Mouse (Mus musculus) ovary, adult 18-20 months (tissue): ENCODE measurements around the gene Grik2.
"Not testable (repeated sequence)": the region's sequence is repeated elsewhere in the genome, so short reads cannot be mapped to it uniquely, and the experiment has no call there.

ENCODE experiments used
- DNase-seq: peaks from one replicate; pipeline ENCODE4 v3.0.0; 2022; ENCODE audit warnings: low spot score, mixed read lengths

Grik2 gene

DNA sequence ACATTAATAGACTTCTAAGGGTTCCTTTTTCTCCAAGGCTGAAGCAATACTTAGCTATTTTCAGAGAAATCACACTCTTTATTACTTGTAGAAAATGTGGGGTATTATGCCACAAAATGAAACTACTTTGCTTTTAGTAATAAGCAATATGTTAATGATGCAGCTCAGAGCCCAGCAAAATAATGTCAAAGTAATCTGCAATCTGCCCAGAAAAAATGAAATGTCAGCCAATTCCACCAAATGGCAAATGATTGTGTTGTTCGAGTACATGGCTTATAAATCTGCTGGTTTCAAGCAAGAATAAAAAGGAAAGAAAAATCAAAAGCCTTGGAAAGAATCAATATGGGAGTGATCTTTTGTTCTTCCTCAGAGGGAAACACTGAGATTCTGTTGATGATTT, 136.2 kb downstream of the Grik2 start:
- no peak for DNase-seq

DNA sequence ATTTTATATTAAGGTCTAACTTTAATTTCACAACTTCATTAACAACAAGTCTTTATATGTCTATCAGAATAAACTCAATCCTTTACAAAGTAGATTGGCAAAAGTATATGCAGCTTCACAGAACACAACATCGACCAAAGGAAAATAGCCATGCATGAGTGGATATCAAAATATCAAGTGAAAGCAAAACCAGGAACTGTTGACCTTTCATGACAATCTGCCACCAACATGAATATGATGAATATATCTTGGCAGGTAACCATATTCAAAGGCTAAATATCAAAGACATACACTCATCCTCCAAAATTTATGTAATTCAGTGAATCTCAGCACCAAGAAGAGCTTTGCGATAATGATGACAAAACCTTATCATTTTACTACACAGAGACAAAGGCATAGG, 141.4 kb downstream of the Grik2 start:
- DNase-seq, result no peak

- no peak for DNase-seq
Observed at GRCm38 (mm10) chr10:49639901-49640300, 148.7 kb downstream of the Grik2 start.

- DNase-seq, result no peak
Observed at GRCm38 (mm10) chr10:49623951-49624350, 164.6 kb downstream of the Grik2 start.

DNA sequence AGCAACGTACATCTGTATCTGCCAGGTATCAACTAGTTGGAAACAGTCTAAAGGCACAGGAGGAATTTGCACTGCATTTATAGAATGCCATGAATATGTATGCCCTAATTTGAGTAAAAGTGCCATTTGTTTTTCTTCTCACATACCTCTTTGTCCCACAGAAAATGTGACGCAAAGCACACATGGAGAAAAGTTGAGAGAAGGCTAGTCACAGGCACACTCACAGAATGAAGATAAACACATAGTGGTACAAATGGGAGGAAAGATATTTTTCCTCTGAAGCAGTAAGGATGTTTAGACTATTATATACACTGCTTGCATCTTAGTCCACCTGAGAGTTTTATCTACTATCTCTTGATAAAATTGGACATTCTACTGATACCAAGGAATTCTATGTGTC, 190.9 kb downstream of the Grik2 start:
- DNase-seq, result no peak

DNA sequence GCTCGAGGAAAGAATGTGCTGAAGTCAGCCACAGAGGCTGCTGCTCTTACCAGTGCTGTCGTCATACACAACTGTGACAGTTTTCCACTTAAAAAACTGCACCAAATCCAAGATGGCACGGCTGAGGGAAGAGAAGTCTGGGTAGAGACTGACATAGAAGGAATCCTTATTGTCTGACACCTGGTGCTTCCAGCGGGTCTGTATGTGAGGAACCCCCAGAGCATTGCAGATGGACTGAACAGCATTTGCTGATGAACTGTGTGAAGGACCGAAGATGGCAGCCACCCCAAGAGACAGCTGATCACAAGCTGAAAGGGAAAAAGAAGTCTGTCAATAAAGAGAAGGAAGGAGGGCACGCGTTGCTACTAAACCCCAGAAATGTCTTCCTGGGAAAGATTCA, 215.1 kb downstream of the Grik2 start:
- DNase-seq, result no peak

DNA sequence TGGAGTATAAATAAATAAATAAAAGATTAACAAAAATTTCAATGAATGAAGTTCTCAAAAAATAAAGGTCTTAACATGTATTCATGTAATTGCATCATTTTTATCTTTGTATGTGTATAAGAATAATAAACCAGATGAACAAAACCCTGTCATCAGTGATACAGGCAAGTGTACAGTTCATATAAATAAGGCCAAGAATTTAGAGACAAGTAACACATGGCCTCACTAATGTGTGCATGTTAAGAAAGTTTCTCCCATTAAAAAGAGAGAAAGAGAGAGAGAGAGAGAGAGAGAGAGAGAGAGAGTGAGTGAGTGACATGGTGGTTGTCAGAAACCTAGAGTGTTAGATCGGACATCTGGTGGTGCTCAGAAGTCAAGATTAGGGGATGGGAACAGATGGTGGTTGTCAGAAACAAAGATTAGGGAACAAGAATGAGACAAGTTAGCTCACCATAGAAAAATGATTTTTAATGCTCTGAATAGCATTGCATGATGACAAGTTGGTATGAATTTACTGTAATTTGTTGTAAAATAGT, 228.6 kb downstream of the Grik2 start:
- DNase-seq, result no peak

GRCm38 (mm10) chr10:49542249-49542648, 246.3 kb downstream of the Grik2 start:
- DNase-seq, result no peak

- DNase-seq, result no peak
Observed at GRCm38 (mm10) chr10:49519752-49520151, 268.8 kb downstream of the Grik2 start.

DNA sequence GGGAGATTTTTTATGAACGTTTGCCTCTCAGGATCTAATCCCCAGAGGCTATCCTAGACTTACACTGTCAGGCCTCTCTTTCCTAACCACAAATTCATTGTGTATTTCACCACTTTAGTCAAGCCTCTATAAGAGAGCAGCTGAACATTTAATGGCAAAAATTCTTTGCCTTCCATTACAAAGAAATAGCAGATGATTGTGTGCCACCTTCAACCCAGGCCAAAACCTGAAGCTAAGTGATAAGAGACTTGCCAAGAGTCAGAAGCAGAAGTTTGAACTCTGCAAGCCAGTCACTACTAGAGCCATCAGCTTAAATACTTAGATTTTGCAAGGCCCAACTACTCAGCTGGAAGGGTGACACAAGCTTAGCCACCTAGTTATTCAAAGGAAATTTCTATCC, 287.9 kb downstream of the Grik2 start:
- DNase-seq, result no peak

DNA sequence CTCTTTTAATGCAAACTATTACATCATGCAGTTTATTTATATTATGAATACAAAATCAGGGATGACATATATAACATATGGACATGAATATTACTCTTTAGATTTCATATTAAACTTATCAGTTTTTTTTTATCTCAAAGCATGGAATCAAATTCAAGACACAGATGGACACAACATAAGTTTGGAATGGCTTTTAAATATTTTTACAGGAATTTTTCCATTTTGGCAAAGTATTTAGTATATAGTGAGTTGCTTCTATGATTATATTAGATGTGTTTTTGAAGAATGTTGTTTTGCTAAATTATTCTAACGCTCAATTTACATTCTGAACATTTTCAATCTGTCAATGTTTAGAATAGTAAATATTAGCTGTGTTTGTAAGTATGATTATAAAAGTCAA, 291.3 kb downstream of the Grik2 start:
- DNase-seq, result no peak

GRCm38 (mm10) chr10:49481439-49481838, 307.1 kb downstream of the Grik2 start:
- no peak for DNase-seq

DNA sequence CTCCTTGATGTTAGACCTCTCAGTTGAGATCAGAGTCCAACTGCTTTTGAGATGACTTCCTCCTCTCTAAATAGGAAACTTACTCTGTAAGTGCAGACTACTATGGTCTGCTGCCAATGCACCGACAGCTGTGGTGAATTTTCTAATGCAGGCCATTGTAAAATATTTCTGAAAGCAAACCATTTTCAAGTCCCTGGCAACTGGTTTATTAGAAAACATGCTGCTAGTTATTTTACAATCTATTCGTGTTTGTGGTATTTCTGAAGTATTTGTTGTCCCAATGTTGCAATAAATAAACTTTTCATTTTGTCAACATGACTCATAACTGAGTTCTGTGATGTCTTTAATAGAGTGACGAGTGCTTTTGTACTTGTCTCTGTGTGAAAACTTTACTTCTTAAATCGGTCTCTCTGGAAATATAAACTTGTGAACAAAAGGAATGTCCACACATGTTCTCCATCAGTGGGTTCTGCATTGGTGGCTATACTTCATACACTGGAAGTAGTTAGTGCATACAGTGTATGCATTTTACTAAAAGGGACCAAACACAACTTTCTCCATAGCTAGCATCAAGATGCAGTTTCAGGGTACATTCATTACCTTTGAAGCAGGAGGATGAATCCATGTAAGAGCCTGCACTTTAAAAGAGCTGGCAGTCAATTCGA, 308.3 kb downstream of the Grik2 start:
- DNase-seq, result no peak

- DNase-seq, result no peak
Observed at GRCm38 (mm10) chr10:49473613-49474012, 315.0 kb downstream of the Grik2 start.

- no peak for DNase-seq
Observed at GRCm38 (mm10) chr10:49456791-49457190, 331.8 kb downstream of the Grik2 start.

DNA sequence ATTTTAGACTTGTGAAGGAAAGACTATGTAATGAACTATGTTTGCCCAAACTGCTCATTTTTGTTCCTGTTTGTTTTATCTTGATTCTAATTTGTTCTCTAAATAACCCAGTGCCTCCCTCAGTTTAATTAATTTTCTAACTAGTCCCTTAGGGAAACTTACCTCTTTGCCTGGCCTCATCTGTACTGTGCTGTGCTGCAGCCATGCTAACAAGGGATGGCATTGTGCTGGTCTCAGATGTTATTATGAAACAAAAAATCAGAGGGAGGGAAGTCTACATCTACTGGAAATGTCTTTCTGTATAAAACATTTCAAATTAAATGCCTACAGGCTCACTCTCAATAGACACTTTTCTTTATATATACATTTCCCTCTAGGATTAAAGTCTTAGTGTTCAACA, 335.0 kb downstream of the Grik2 start:
- DNase-seq, result no peak

GRCm38 (mm10) chr10:49441369-49441768, 347.2 kb downstream of the Grik2 start:
- DNase-seq, result no peak

DNA sequence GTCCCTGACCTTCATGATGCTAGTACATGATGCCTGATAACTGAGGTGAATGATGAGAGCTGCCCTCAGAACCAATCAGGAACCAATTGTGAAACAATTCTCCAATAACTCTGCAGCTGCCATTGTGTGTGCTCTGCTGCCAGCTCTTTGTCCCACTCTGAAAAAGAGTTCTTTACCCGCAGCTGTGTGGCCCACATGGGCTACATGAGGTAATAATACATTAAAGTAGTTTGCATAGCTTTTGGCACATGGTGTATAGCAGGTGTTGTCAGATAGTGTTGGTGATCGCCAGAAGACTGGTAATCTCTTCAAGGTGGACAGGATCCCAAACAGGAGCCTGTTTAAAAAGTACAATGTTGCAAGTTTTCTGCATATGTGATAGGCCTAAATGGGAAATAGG, 351.5 kb downstream of the Grik2 start:
- DNase-seq, result no peak

GRCm38 (mm10) chr10:49436301-49436700, 352.3 kb downstream of the Grik2 start:
- no peak for DNase-seq

GRCm38 (mm10) chr10:49432825-49433224, 355.7 kb downstream of the Grik2 start:
- DNase-seq, result no peak

- not testable (repeated sequence) for DNase-seq
Observed at GRCm38 (mm10) chr10:49417206-49417605, 371.4 kb downstream of the Grik2 start.

- no peak for DNase-seq
Observed at GRCm38 (mm10) chr10:49382996-49383395, 405.6 kb downstream of the Grik2 start.

DNA sequence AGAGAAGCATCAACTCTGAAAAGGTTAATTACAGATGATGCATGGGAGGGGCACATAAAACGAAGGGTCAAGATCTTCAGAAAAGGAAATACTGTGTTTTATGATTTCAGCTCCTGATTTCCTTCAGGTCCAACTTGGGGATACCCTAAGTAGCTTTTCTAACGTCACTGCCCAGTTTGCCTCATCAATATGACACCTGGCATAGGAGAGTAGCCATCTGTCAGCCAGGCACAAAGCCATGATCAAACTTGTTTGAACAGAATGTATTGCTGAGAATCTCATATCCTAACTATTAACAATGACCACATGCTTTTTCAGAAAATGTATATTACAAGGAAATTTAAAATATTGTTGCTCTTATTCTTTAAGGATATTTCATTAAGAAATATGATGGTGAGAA, 406.7 kb downstream of the Grik2 start:
- DNase-seq, result no peak

GRCm38 (mm10) chr10:49368601-49369000, 420.0 kb downstream of the Grik2 start:
- DNase-seq, result no peak
